Mouse (Mus musculus) CH12.LX (cell line): ENCODE measurements around the gene Cfap45. TPM values are rescaled to one million over a fixed set of nuclear protein-coding genes. Genes with fewer than 3 reads are reported as not detected.

Experiments
- DNase-seq: peaks from one replicate; pipeline ENCODE4 v3.0.0-alpha.2; 2013; ENCODE audit errors: extremely low read depth
- H3K27ac ChIP-seq: 2 replicates; pipeline ENCODE4 v1.5.1; 2012; ENCODE audit warnings: low read depth, mild to moderate bottlenecking, control low read depth, moderate library complexity; ENCODE audit not compliant: insufficient read depth
- H3K27me3 ChIP-seq: replicated peaks from 2 replicates; pipeline ENCODE3; 2012; ENCODE audit warnings: inconsistent platforms
- H3K36me3 ChIP-seq, 2 experiments: replicated peaks in 1 of 2; 2 replicates each; pipeline versions ENCODE3 to v1.6.1; 2012; ENCODE audit warnings: inconsistent platforms in 1 of 2, low read length in 1 of 2, mild to moderate bottlenecking in 1 of 2, mixed read lengths in 1 of 2, moderate library complexity in 1 of 2; ENCODE audit not compliant: control insufficient read depth in 1 of 2, insufficient read depth in 1 of 2
- H3K4me1 ChIP-seq, 2 experiments: 2 replicates each; pipeline ENCODE4 v1.6.1; 2012; ENCODE audit warnings: inconsistent platforms in 1 of 2, moderate library complexity in 1 of 2; ENCODE audit not compliant: insufficient read depth in 2 of 2, control insufficient read depth in 1 of 2
- H3K4me2 ChIP-seq: 2 replicates; pipeline ENCODE4 v1.6.1; 2012; ENCODE audit warnings: low read depth, mild to moderate bottlenecking, control low read depth; ENCODE audit not compliant: poor library complexity, insufficient read depth, severe bottlenecking
- H3K4me3 ChIP-seq, 3 experiments: fragments of 150-350 bp in 1 of 3; sonication (generic) in 1 of 3; replicated peaks in 1 of 3; 2 replicates each; pipeline versions ENCODE3 to v1.5.1; 2011 to 2012; ENCODE audit warnings: low read depth in 2 of 3, low read length in 2 of 3, mild to moderate bottlenecking in 2 of 3, moderate library complexity in 2 of 3, control low read depth in 1 of 3, improper control_type of control experiment in 1 of 3, inconsistent platforms in 1 of 3, mixed read lengths in 1 of 3; ENCODE audit not compliant: poor library complexity in 1 of 3
- H3K79me2 ChIP-seq: replicated peaks from 2 replicates; pipeline ENCODE4 v1.6.1; 2012; ENCODE audit warnings: mild to moderate bottlenecking, moderate library complexity; ENCODE audit not compliant: control insufficient read depth, poor library complexity, insufficient read depth, severe bottlenecking; ENCODE audit errors: extremely low read depth
- H3K9ac ChIP-seq: 2 replicates; pipeline ENCODE4 v1.6.1; 2012; ENCODE audit warnings: low read depth, mild to moderate bottlenecking, control low read depth, moderate library complexity; ENCODE audit not compliant: insufficient read depth
- H3K9me3 ChIP-seq: replicated peaks from 2 replicates; pipeline ENCODE3; 2012; ENCODE audit warnings: low read length, inconsistent platforms, mixed read lengths
- BHLHE40 ChIP-seq: IDR thresholded peaks from 2 replicates; pipeline ENCODE4 v1.6.1; 2011; ENCODE audit warnings: mild to moderate bottlenecking, low read depth, low read length, improper control_type of control experiment
- CTCF ChIP-seq, 2 experiments: IDR thresholded peaks in 1 of 2; conservative IDR thresholded peaks in 1 of 2; 2 replicates each; pipeline ENCODE4 v1.5.1; 2011 to 2012; ENCODE audit warnings: low read depth in 2 of 2, low read length in 2 of 2, improper control_type of control experiment in 1 of 2, inconsistent platforms in 1 of 2, mild to moderate bottlenecking in 1 of 2, moderate library complexity in 1 of 2
- E2F4 ChIP-seq: IDR thresholded peaks from 2 replicates; pipeline ENCODE4 v1.6.1; 2011; ENCODE audit warnings: low read depth, low read length, improper control_type of control experiment; ENCODE audit not compliant: insufficient replicate concordance
- ELF1 ChIP-seq: IDR thresholded peaks from 2 replicates; pipeline ENCODE4 v1.6.1; 2014; ENCODE audit warnings: low read depth, mild to moderate bottlenecking, inconsistent platforms, low read length, improper control_type of control experiment
- EP300 ChIP-seq: IDR thresholded peaks from 2 replicates; pipeline ENCODE4 v1.6.1; 2011; ENCODE audit warnings: low read length, improper control_type of control experiment
- ETS1 ChIP-seq: conservative IDR thresholded peaks from 2 replicates; pipeline ENCODE4 v1.6.1; 2012; ENCODE audit warnings: low read depth, mild to moderate bottlenecking, inconsistent platforms, low read length, improper control_type of control experiment, moderate library complexity
- GABPA ChIP-seq: IDR thresholded peaks from 2 replicates; pipeline ENCODE4 v1.6.1; 2012; ENCODE audit warnings: low read depth, low read length, improper control_type of control experiment, inconsistent platforms; ENCODE audit not compliant: insufficient replicate concordance
- JUND ChIP-seq: conservative IDR thresholded peaks from 2 replicates; pipeline ENCODE4 v1.6.1; 2011; ENCODE audit warnings: low read depth, low read length, improper control_type of control experiment
- KAT2A ChIP-seq: IDR thresholded peaks from 2 replicates; pipeline ENCODE4 v1.6.1; 2012; ENCODE audit warnings: low read length, improper control_type of control experiment, inconsistent platforms; ENCODE audit not compliant: insufficient replicate concordance
- MAFK ChIP-seq: IDR thresholded peaks from 2 replicates; pipeline ENCODE4 v1.6.1; 2011; ENCODE audit warnings: low read length, improper control_type of control experiment; ENCODE audit not compliant: insufficient replicate concordance
- MXI1 ChIP-seq: IDR thresholded peaks from 2 replicates; pipeline ENCODE4 v1.6.1; 2011; ENCODE audit warnings: mild to moderate bottlenecking, low read depth, low read length, improper control_type of control experiment
- PAX5 ChIP-seq: IDR thresholded peaks from 2 replicates; pipeline ENCODE4 v1.6.1; 2012; ENCODE audit warnings: low read length, inconsistent platforms, mixed read lengths
- POLR2AphosphoS2 ChIP-seq: IDR thresholded peaks from 2 replicates; pipeline ENCODE4 v1.6.1; 2011; ENCODE audit warnings: low read depth, low read length, improper control_type of control experiment
- RAD21 ChIP-seq: IDR thresholded peaks from 2 replicates; pipeline ENCODE4 v1.6.1; 2011; ENCODE audit warnings: low read depth, mild to moderate bottlenecking, low read length, improper control_type of control experiment, moderate library complexity
- RCOR1 ChIP-seq: conservative IDR thresholded peaks from 2 replicates; pipeline ENCODE4 v1.6.1; 2012; ENCODE audit warnings: low read depth, mild to moderate bottlenecking, inconsistent platforms, low read length, improper control_type of control experiment
- SIN3A ChIP-seq: IDR thresholded peaks from 2 replicates; pipeline ENCODE4 v1.6.1; 2012; ENCODE audit warnings: low read length, improper control_type of control experiment, inconsistent platforms
- SMC3 ChIP-seq: IDR thresholded peaks from 2 replicates; pipeline ENCODE4 v1.6.1; 2011; ENCODE audit warnings: low read depth, low read length, improper control_type of control experiment
- TBP ChIP-seq: conservative IDR thresholded peaks from 2 replicates; pipeline ENCODE4 v1.6.1; 2011; ENCODE audit warnings: low read depth, low read length, improper control_type of control experiment
- TCF12 ChIP-seq: IDR thresholded peaks from 2 replicates; pipeline ENCODE4 v1.6.1; 2014; ENCODE audit warnings: low read depth, mild to moderate bottlenecking, inconsistent platforms, low read length, improper control_type of control experiment
- UBTF ChIP-seq: IDR thresholded peaks from 2 replicates; pipeline ENCODE4 v1.6.1; 2012; ENCODE audit warnings: low read depth, mild to moderate bottlenecking, inconsistent platforms, low read length, improper control_type of control experiment, moderate library complexity
- ZC3H11A ChIP-seq: IDR thresholded peaks from 2 replicates; pipeline ENCODE4 v1.6.1; 2012; ENCODE audit warnings: low read depth, mild to moderate bottlenecking, inconsistent platforms, low read length, improper control_type of control experiment
- ZMIZ1 ChIP-seq: IDR thresholded peaks from 2 replicates; pipeline ENCODE4 v1.6.1; 2012; ENCODE audit warnings: low read depth, mild to moderate bottlenecking, inconsistent platforms, low read length, improper control_type of control experiment
- ZNF384 ChIP-seq: IDR thresholded peaks from 2 replicates; pipeline ENCODE4 v1.6.1; 2012; ENCODE audit warnings: low read depth, low read length, improper control_type of control experiment, inconsistent platforms
- dilution Hi-C: fragments of 300-500 bp; cut with MboI; formaldehyde crosslinking; loops from 2 replicates; pipeline ENCODE4 v1.14.3; 2020; ENCODE audit warnings: low sequenced_read_pairs; ENCODE audit not compliant: extremely low pct_unique_long_range_greater_than_20kb, extremely low pct_ligation_motif_present
- in situ Hi-C: fragments of 300-500 bp; cut with MboI; formaldehyde crosslinking; loops from 3 replicates; pipeline ENCODE4 v1.14.3; 2019; ENCODE audit warnings: low sequenced_read_pairs, low pct_ligation_motif_present, low pct_unique_long_range_greater_than_20kb, mixed read lengths
- polyA plus RNA-seq: library from polyadenylated mRNA; unstranded; fragments of >175 nt; gene quantifications from 2 replicates; pipeline ENCODE4 v1.2.1, GENCODE M21; 2012; ENCODE audit warnings: low read depth; ENCODE audit not compliant: insufficient read length
- total RNA-seq, 2 experiments: library from RNA; depleted of rRNA; stranded (reverse); fragments of 300-350 nt in 1 of 2; fragments of >200 nt in 1 of 2; gene quantifications; 2 replicates each; pipeline ENCODE4 v1.2.3; 2012 to 2014

Gene Cfap45
- total and polyA plus RNA-seq, 3 experiments, result not detected

GRCm38 (mm10) chr1:172593956-172594355 is 73.4 kb downstream of the Cfap45 start:
- Histone ChIP-seq H3K9ac (no peak overlapping the region), H3K4me2 (no peak overlapping the region), H3K9me3 (no peaks in the 10 kb centered on the region), H3K27me3 (peaks cover 13% of the 10 kb centered on the region), H3K27ac (no peak overlapping the region), H3K36me3 (no peaks in the 10 kb centered on the region), H3K4me3 (no peak overlapping the region), H3K4me1 (peaks cover 8 to 16% of the 10 kb centered on the region in 2 experiments), H3K79me2 (no peaks in the 10 kb centered on the region)
- in situ Hi-C loops (no loop called here), dilution Hi-C loops (no loop called here)
- no peak for DNase-seq
- no peak for TF ChIP-seq ELF1

DNA sequence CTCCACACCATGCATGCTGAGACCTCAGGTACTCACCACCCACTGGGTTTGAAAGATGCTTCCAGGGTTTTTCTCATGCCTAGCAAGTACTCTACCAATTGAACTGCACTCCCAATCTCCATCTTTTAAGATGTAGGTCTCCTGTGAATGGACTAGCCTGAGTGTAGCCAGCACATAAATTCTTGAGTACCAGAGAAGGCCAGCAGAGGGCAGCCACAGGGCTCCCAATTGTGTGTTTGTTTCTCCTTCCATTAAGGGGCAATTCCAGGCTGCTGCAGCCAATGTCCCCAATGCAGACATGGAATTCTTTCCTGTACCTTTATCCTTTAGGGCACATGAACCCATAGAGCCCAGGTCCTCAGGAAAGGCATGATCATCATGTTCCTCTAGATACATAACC is 73.9 kb downstream of the Cfap45 start:
- dilution Hi-C loops, result no loop called here
- DNase-seq, result peak; percentile 42
- no peaks in the 10 kb centered on the region for H3K36me3 ChIP-seq
- in situ Hi-C loops, result no loop called here
- H3K4me3 ChIP-seq, result no peak overlapping the region
- no peak for TF ChIP-seq GABPA
- no peak for TF ChIP-seq KAT2A
- TF ChIP-seq MXI1, result no peak
- no peak for TF ChIP-seq SIN3A
- no peak for TF ChIP-seq MAFK
- no peak for TF ChIP-seq JUND
- TF ChIP-seq POLR2AphosphoS2, result no peak
- TF ChIP-seq RAD21, result peak; percentile 25
- no peak for TF ChIP-seq TCF12
- TF ChIP-seq SMC3, result peak; percentile 52
- no peak for TF ChIP-seq E2F4
- no peak for TF ChIP-seq ETS1
- TF ChIP-seq ZC3H11A, result no peak
- no peak for TF ChIP-seq RCOR1
- no peak for TF ChIP-seq ZNF384
- no peak for TF ChIP-seq BHLHE40
- TF ChIP-seq CTCF (conservative IDR thresholded peaks at IDR 0.05 in 1 of 2, IDR thresholded peaks at IDR 0.05 in 1 of 2; ENCODE audit: low read depth in 2 of 2, low read length in 2 of 2), result peak; percentile 47 to 71; a peak in 3 of 4 replicates
- TF ChIP-seq PAX5, result no peak
- TF ChIP-seq UBTF, result no peak
- no peak for TF ChIP-seq EP300
- no peak for TF ChIP-seq ZMIZ1
- TF ChIP-seq TBP, result no peak
- no peak for TF ChIP-seq ELF1
- H3K9me3 ChIP-seq, result no peaks in the 10 kb centered on the region
- peaks cover 16% of the 10 kb centered on the region for H3K27me3 ChIP-seq
- H3K27ac ChIP-seq, result no peak overlapping the region
- H3K4me2 ChIP-seq, result no peak overlapping the region
- H3K9ac ChIP-seq, result no peak overlapping the region
- H3K79me2 ChIP-seq, result no peaks in the 10 kb centered on the region
- peaks cover 8 to 16% of the 10 kb centered on the region in 2 experiments for H3K4me1 ChIP-seq

Other genes starting within 250 kb of the Cfap45 start
- gene Atp1a2, start 222.7 kb upstream of the Cfap45 start, total RNA-seq (2012; rRNA removed), result 0.13 and 0.21 TPM in 2 replicates
- 0.03 and 0.07 TPM in 2 replicates for gene Atp1a2, start 222.7 kb upstream of the Cfap45 start, total RNA-seq (2014; rRNA removed)
- gene Atp1a2, start 222.7 kb upstream of the Cfap45 start, polyA plus RNA-seq, result 0.23 and 0.33 TPM in 2 replicates
- 0.04 TPM in 1 of 2 replicates, not detected in the other for gene Kcnj9, start 191.5 kb upstream of the Cfap45 start, total RNA-seq (2012; rRNA removed)
- gene Kcnj9, start 191.5 kb upstream of the Cfap45 start, total RNA-seq (2014; rRNA removed), result not detected in 2 replicates
- 0.07 and 0.10 TPM in 2 replicates for gene Kcnj9, start 191.5 kb upstream of the Cfap45 start, polyA plus RNA-seq
- 0.08 and 0.13 TPM in 2 replicates for gene Kcnj10, start 179.6 kb upstream of the Cfap45 start, total RNA-seq (2012; rRNA removed)
- not detected in 2 replicates for gene Kcnj10, start 179.6 kb upstream of the Cfap45 start, total RNA-seq (2014; rRNA removed)
- gene Kcnj10, start 179.6 kb upstream of the Cfap45 start, polyA plus RNA-seq, result 0.06 TPM in 1 of 2 replicates, not detected in the other
- gene Pigm, start 144.3 kb upstream of the Cfap45 start, total RNA-seq (2012; rRNA removed), result 8.6 and 9.5 TPM in 2 replicates
- 13.8 and 14.3 TPM in 2 replicates for gene Pigm, start 144.3 kb upstream of the Cfap45 start, total RNA-seq (2014; rRNA removed)
- 8.7 and 10.7 TPM in 2 replicates for gene Pigm, start 144.3 kb upstream of the Cfap45 start, polyA plus RNA-seq
- 17.0 and 30.9 TPM in 2 replicates for gene Slamf9, start 45.4 kb upstream of the Cfap45 start, total RNA-seq (2012; rRNA removed)
- 30.1 and 32.6 TPM in 2 replicates for gene Slamf9, start 45.4 kb upstream of the Cfap45 start, total RNA-seq (2014; rRNA removed)
- 28.3 and 30.3 TPM in 2 replicates for gene Slamf9, start 45.4 kb upstream of the Cfap45 start, polyA plus RNA-seq
- gene Igsf9, start 39.0 kb upstream of the Cfap45 start, total RNA-seq (2012; rRNA removed), result 4.5 and 6.0 TPM in 2 replicates
- gene Igsf9, start 39.0 kb upstream of the Cfap45 start, total RNA-seq (2014; rRNA removed), result 2.0 and 2.7 TPM in 2 replicates
- 6.5 and 7.2 TPM in 2 replicates for gene Igsf9, start 39.0 kb upstream of the Cfap45 start, polyA plus RNA-seq
- gene Tagln2, start 20.8 kb upstream of the Cfap45 start, total RNA-seq (2012; rRNA removed), result 179 and 206 TPM in 2 replicates
- gene Tagln2, start 20.8 kb upstream of the Cfap45 start, total RNA-seq (2014; rRNA removed), result 145 and 172 TPM in 2 replicates
- 281 and 337 TPM in 2 replicates for gene Tagln2, start 20.8 kb upstream of the Cfap45 start, polyA plus RNA-seq
- gene Vsig8, start 35.1 kb downstream of the Cfap45 start, total RNA-seq (2012; rRNA removed), result 0.13 and 0.17 TPM in 2 replicates
- not detected in 2 replicates for gene Vsig8, start 35.1 kb downstream of the Cfap45 start, total RNA-seq (2014; rRNA removed)
- 0.18 and 0.29 TPM in 2 replicates for gene Vsig8, start 35.1 kb downstream of the Cfap45 start, polyA plus RNA-seq
- 0.30 and 0.42 TPM in 2 replicates for gene Slamf8, start 69.8 kb downstream of the Cfap45 start, total RNA-seq (2012; rRNA removed)
- 1.00 and 1.1 TPM in 2 replicates for gene Slamf8, start 69.8 kb downstream of the Cfap45 start, total RNA-seq (2014; rRNA removed)
- 1.8 and 2.3 TPM in 2 replicates for gene Slamf8, start 69.8 kb downstream of the Cfap45 start, polyA plus RNA-seq
- gene Fcrl6, start 81.8 kb downstream of the Cfap45 start, total RNA-seq (2012; rRNA removed), result not detected in 2 replicates
- gene Fcrl6, start 81.8 kb downstream of the Cfap45 start, total RNA-seq (2014; rRNA removed), result not detected in 2 replicates
- not detected in 2 replicates for gene Fcrl6, start 81.8 kb downstream of the Cfap45 start, polyA plus RNA-seq
- gene Dusp23, start 112.2 kb downstream of the Cfap45 start, total RNA-seq (2012; rRNA removed), result 0.25 and 0.30 TPM in 2 replicates
- gene Dusp23, start 112.2 kb downstream of the Cfap45 start, total RNA-seq (2014; rRNA removed), result 0.66 and 0.85 TPM in 2 replicates
- gene Dusp23, start 112.2 kb downstream of the Cfap45 start, polyA plus RNA-seq, result 1.4 and 1.7 TPM in 2 replicates
- not detected in 2 replicates for gene Crp, start 177.3 kb downstream of the Cfap45 start, total RNA-seq (2012; rRNA removed)
- not detected in 2 replicates for gene Crp, start 177.3 kb downstream of the Cfap45 start, total RNA-seq (2014; rRNA removed)
- not detected in 2 replicates for gene Crp, start 177.3 kb downstream of the Cfap45 start, polyA plus RNA-seq